Mouse (Mus musculus) heart, postnatal 0 days (tissue): ENCODE results near the gene Emx1. TPM values are rescaled to one million over a fixed set of nuclear protein-coding genes. Genes with fewer than 3 reads are reported as not detected.

Experiments used
- ATAC-seq: fragments of 200-750 bp; cut with Nextera tagmentation; 2 replicates; pipeline ENCODE4 v1.8.0; 2017; ENCODE audit warnings: low read depth, moderate number of reproducible peaks, moderate library complexity; ENCODE audit not compliant: insufficient read depth
- DNase-seq: peaks from one replicate; pipeline ENCODE4 v3.0.0-alpha.2; 2016; ENCODE audit warnings: low spot score
- H3K27ac ChIP-seq: fragments of 300-500 bp; sonication (generic); 2 replicates; pipeline ENCODE4 v1.5.1; 2014; ENCODE audit warnings: low read depth, mild to moderate bottlenecking
- H3K27me3 ChIP-seq: fragments of 300-500 bp; sonication (generic); 2 replicates; pipeline ENCODE4 v1.6.1; 2014; ENCODE audit warnings: low read length, mixed read lengths; ENCODE audit not compliant: control insufficient read depth, insufficient read depth
- H3K36me3 ChIP-seq: fragments of 300-500 bp; sonication (generic); replicated peaks from 2 replicates; pipeline ENCODE4 v1.6.1; 2014; ENCODE audit warnings: low read length, mixed read lengths; ENCODE audit not compliant: control insufficient read depth, insufficient read depth
- H3K4me1 ChIP-seq: fragments of 300-500 bp; sonication (generic); 2 replicates; pipeline ENCODE4 v1.6.1; 2014; ENCODE audit warnings: antibody characterized with exemption; ENCODE audit not compliant: control insufficient read depth, insufficient read depth
- H3K4me2 ChIP-seq: fragments of 300-500 bp; sonication (generic); 2 replicates; pipeline ENCODE4 v1.6.1; 2014; ENCODE audit warnings: low read depth, mild to moderate bottlenecking, low read length, moderate library complexity
- H3K4me3 ChIP-seq: fragments of 300-500 bp; sonication (generic); 2 replicates; pipeline ENCODE4 v1.5.1; 2014; ENCODE audit warnings: low read depth, low read length
- H3K9ac ChIP-seq: fragments of 300-500 bp; sonication (generic); replicated peaks from 2 replicates; pipeline ENCODE4 v1.6.1; 2014; ENCODE audit warnings: low read depth, low read length, mixed read lengths
- H3K9me3 ChIP-seq: fragments of 300-500 bp; sonication (generic); replicated peaks from 2 replicates; pipeline ENCODE4 v1.6.1; 2016; ENCODE audit warnings: low read length; ENCODE audit not compliant: control insufficient read depth
- CTCF ChIP-seq: IDR thresholded peaks from 2 replicates; pipeline ENCODE4 v1.5.1; 2016; ENCODE audit warnings: antibody characterized with exemption, control low read depth, low read depth
- EP300 ChIP-seq: IDR thresholded peaks from 2 replicates; pipeline ENCODE4 v1.6.1; 2016; ENCODE audit warnings: antibody characterized with exemption, low read depth
- WGBS: fragments of 180-500 bp; shearing (Covaris S2); extraction: QIAGEN DNeasy Blood & Tissue Kit; methylation state at CpG from one replicate; pipeline ENCODE4 v1.1.7; 2014; 5-methylcytosine and 5-hydroxymethylcytosine counted together
- polyA plus RNA-seq: library from polyadenylated mRNA; unstranded; fragments of >200 nt; fragmentation: Nextera tagmentation; extraction: Ambion mirVana; gene quantifications from 2 replicates; pipeline ENCODE4 v1.2.1, GENCODE M21; 2015
- total RNA-seq: library from RNA; depleted of rRNA; stranded (reverse); fragments of >200 nt; gene quantifications from 2 replicates; pipeline ENCODE4 v1.2.3, GENCODE M21; 2014; ENCODE audit warnings: low replicate concordance

Emx1 gene
- total and polyA plus RNA-seq, 2 experiments from 2014 or later, result not detected

DNA sequence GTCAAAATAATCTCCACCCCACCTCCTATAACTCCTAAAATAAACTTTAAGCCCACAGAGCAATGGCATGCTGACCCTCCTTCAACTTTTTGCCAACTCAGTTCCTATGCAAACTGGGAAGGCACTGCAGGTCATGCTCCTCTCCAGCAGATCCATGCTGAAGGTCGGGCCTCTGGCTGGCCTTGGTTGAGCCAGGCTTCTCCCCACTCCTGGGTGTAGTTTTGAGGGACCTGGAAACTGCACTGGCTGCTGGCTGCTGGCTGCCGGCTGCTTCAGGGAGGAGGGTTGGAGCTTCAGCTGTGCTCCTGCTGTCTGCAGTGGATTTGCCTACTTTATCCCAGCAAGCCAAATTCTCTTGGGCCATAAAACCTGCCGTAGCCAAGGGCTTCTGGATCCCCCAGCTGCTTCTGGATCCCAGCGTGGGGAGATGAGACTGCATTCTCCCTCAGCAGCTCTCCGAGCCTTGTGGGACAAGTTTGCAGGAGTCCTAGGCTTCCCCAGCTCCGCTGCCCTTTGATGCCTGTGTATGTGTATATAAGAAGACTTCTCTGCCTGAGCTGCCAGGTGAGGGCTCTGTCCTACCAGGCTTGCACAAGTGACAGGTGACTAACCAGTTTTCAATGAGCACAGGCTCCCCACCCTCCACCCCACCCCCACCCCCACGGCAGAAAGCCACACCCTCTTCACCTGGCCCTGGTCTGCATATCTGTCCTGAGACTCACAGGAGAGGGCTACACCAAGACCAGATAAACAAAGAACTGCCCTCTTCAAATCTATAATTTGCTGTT, 45.8 kb downstream of the Emx1 start:
- no peak overlapping the region for H3K27ac ChIP-seq
- 52% methylated on average over 7 of the region's 7 CpGs for WGBS
- no peak overlapping the region for H3K4me2 ChIP-seq
- no peak overlapping the region for H3K9ac ChIP-seq
- DNase-seq, result no peak
- H3K9me3 ChIP-seq, result no peaks in the 10 kb centered on the region
- TF ChIP-seq CTCF (no peak), EP300 (no peak)
- no peaks in the 10 kb centered on the region for H3K4me1 ChIP-seq
- no peaks in the 10 kb centered on the region for H3K36me3 ChIP-seq
- H3K4me3 ChIP-seq, result no peak overlapping the region
- ATAC-seq, result no peak
- H3K27me3 ChIP-seq, result no peaks in the 10 kb centered on the region

DNA sequence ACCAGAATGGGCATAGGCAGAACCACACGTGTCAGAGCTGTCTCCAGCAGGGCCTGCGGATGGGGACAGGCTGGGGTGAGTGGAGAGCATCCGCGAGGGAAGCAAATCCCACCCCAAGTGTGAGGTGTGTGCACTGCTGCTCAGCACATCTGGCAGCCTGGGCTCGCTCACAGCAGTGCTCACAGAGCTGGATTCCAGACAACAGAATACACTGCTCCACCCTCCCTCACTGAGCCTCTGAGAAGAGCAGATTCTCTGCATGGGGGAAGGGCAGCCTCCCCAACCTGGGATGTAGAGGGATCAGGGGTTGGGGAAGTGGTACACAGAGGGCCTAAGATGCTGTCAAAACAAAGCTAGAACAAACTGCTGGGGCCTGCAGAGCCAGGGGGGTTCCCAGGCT, 47.6 kb downstream of the Emx1 start:
- no peaks in the 10 kb centered on the region for H3K36me3 ChIP-seq
- WGBS, result 58% methylated on average over 5 of the region's 5 CpGs
- no peak for ATAC-seq
- H3K27ac ChIP-seq, result no peak overlapping the region
- H3K4me1 ChIP-seq, result no peaks in the 10 kb centered on the region
- no peak overlapping the region for H3K4me3 ChIP-seq
- H3K9me3 ChIP-seq, result no peaks in the 10 kb centered on the region
- no peak overlapping the region for H3K9ac ChIP-seq
- no peak for TF ChIP-seq CTCF
- TF ChIP-seq EP300, result no peak
- no peak overlapping the region for H3K4me2 ChIP-seq
- no peaks in the 10 kb centered on the region for H3K27me3 ChIP-seq
- DNase-seq, result no peak

DNA sequence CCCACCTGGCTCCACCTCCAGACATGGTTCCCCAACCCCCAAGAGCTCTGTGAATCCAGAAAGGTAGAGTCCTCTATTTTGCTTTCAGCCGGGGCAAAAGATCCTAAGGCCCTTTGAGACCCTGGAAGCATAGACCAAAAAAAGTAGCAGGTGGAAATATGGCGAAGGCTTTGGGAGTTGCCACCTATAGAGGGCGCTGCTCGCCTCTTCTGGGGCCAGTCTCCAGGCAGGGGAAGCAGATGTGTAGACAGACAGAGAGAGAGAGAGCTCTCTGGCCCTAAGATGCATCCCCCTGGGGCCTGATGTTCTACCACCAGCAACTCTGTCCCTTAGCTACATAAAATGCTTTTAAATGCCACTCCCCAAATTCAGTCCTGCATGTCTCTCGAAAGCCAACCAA, 49.8 kb downstream of the Emx1 start:
- peak; percentile 41 for TF ChIP-seq CTCF
- no peak for TF ChIP-seq EP300
- Histone ChIP-seq H3K36me3 (no peaks in the 10 kb centered on the region), H3K27ac (no peak overlapping the region), H3K4me3 (no peak overlapping the region), H3K4me1 (no peaks in the 10 kb centered on the region), H3K27me3 (no peaks in the 10 kb centered on the region), H3K9ac (no peak overlapping the region), H3K9me3 (no peaks in the 10 kb centered on the region), H3K4me2 (no peak overlapping the region)
- no peak for DNase-seq
- ATAC-seq, result no peak
- WGBS, result 37% methylated on average over 5 of the region's 5 CpGs

DNA sequence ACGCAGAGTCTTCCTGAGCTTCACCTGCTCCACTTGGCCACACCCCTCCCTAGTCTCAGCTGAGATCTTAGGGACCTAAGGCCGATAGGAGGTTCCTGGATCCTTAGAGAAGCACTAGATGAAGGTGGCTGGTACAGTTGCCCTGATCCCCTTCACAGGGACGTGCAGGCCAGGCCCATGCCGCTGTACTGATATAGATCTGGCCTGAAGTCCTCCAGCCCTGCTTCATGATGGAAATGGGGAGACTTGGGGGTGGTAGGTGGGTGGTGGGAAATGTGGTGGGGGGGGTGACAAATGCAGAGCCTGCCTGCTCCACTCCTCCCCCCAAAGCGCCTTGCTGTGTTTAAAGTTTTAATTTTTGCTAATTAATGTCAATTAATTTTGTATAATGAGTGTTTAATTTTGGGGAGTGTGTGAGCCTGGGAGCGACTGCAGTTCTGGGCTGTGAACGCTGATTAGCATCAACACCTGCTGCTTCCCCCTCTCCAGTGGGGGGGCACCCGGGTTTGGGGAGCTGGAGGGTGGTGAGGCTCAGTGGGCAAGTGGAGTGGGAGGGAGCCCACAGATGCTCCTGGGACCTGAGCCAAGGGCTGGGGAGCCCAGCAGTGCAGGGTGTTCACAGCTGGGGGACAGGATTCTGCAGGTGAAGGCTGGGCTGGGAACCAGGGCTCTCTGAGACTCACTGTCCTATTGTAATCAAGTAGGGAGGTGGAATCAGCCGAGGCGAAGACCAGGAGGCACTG, 50.5 kb downstream of the Emx1 start:
- TF ChIP-seq CTCF (no peak), EP300 (no peak)
- Histone ChIP-seq H3K9ac (no peak overlapping the region), H3K36me3 (no peaks in the 10 kb centered on the region), H3K4me2 (no peak overlapping the region), H3K4me1 (no peaks in the 10 kb centered on the region), H3K27me3 (no peaks in the 10 kb centered on the region), H3K4me3 (no peak overlapping the region), H3K27ac (no peak overlapping the region), H3K9me3 (no peaks in the 10 kb centered on the region)
- DNase-seq (no peak), ATAC-seq (no peak)
- 58% methylated on average over 10 of the region's 10 CpGs for WGBS

DNA sequence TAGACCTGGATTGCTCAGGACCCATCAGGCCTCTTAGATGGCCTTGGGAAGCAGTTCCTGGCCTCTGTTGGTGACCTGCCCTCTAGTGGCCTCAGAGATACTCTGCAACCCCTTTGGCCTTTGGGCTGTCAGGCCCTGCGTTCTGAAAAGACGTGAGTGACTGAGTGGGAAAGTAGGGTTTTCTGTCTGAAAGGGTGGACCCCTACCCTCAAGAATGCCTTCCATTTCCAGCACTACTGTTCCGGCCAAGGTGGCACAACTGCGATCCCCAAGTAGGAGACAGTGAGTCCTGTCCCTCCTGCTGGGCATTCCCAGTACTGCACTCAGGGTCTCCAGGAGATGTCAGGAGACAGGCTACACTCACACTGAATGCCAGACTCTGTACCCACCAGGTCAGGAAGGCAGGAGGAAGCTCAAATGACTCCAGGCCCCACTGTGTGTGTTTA, 51.8 kb downstream of the Emx1 start:
- 13% methylated on average over 4 of the region's 4 CpGs for WGBS

More for the DNA sequence above, 51.8 kb downstream of the Emx1 start:
- ATAC-seq (peak; percentile 70), DNase-seq (peak; percentile 20)
- Histone ChIP-seq H3K27me3 (no peaks in the 10 kb centered on the region), H3K36me3 (no peaks in the 10 kb centered on the region), H3K4me3 (no peak overlapping the region), H3K4me2 (peak overlapping the region; percentile 49), H3K4me1 (no peaks in the 10 kb centered on the region), H3K9me3 (no peaks in the 10 kb centered on the region), H3K27ac (no peak overlapping the region), H3K9ac (no peak overlapping the region)
- TF ChIP-seq CTCF (peak; percentile 77), EP300 (no peak)
